Mouse (Mus musculus): ENCODE data around the gene Tjp2. TPM values are rescaled to one million over a fixed set of nuclear protein-coding genes. Genes with fewer than 3 reads are reported as not detected.

The Tjp2 gene
- total and polyA plus RNA-seq, 3 experiments: 9.0 to 17.8 (median 13.7) TPM

- H3K36me3 ChIP-seq (replicated peaks in 1 of 2; ENCODE audit: control insufficient read depth in 1 of 2, insufficient read depth in 1 of 2, low read length in 1 of 2): no peaks in the 10 kb centered on the region
- H3K27ac ChIP-seq (ENCODE audit: insufficient read depth, low read depth): no peak overlapping the region
- in situ Hi-C loops (cut with MboI; ENCODE audit: low pct_ligation_motif_present, low pct_unique_long_range_greater_than_20kb, low sequenced_read_pairs): no loop called here
- H3K4me2 ChIP-seq (ENCODE audit: insufficient read depth, low read depth, poor library complexity, severe bottlenecking): peak overlapping the region; percentile 100
- no peak for DNase-seq (ENCODE audit: extremely low read depth)
- peaks cover 17% of the 10 kb centered on the region for H3K27me3 ChIP-seq (replicated peaks)
- H3K9ac ChIP-seq (ENCODE audit: insufficient read depth, low read depth): peak overlapping the region; percentile 57
- peak overlapping the region in 2 of 3 experiments; percentile 45 to 72 for H3K4me3 ChIP-seq (replicated peaks in 1 of 3; ENCODE audit: low read depth in 2 of 3, low read length in 2 of 3, poor library complexity in 1 of 3)
- dilution Hi-C loops (cut with MboI; ENCODE audit: extremely low pct_ligation_motif_present, extremely low pct_unique_long_range_greater_than_20kb, low sequenced_read_pairs): no loop called here
- TF ChIP-seq POLR2AphosphoS2 (IDR thresholded peaks at IDR 0.05; ENCODE audit: low read depth, low read length): no peak
- peak; percentile 36; the same call in 1 of the 2 replicates for TF ChIP-seq ELF1 (IDR thresholded peaks at IDR 0.05; ENCODE audit: low read depth, low read length)
- TF ChIP-seq TCF12 (IDR thresholded peaks at IDR 0.05; ENCODE audit: low read depth, low read length): no peak
- H3K4me1 ChIP-seq (ENCODE audit: control insufficient read depth in 1 of 2, insufficient read depth in 2 of 2): peaks cover 13 to 26% of the 10 kb centered on the region in 2 experiments
- no peaks in the 10 kb centered on the region for H3K9me3 ChIP-seq (replicated peaks; ENCODE audit: low read length)
- H3K79me2 ChIP-seq (replicated peaks; ENCODE audit: control insufficient read depth, extremely low read depth, insufficient read depth, poor library complexity, severe bottlenecking): no peaks in the 10 kb centered on the region
Observed at GRCm38 (mm10) chr19:24174896-24175295, 49.9 kb downstream of the Tjp2 start.

GRCm38 (mm10) chr19:24173608-24174523 is 51.0 kb downstream of the Tjp2 start:
- peak overlapping the region; percentile 100 for H3K4me2 ChIP-seq (ENCODE audit: insufficient read depth, low read depth, poor library complexity, severe bottlenecking)
- H3K4me1 ChIP-seq (ENCODE audit: control insufficient read depth in 1 of 2, insufficient read depth in 2 of 2): peaks cover 13 to 26% of the 10 kb centered on the region in 2 experiments
- H3K9me3 ChIP-seq (replicated peaks; ENCODE audit: low read length): no peaks in the 10 kb centered on the region
- TF ChIP-seq KAT2A (IDR thresholded peaks at IDR 0.05; ENCODE audit: insufficient replicate concordance, low read length) (no peak), MEF2A (IDR thresholded peaks at IDR 0.05; ENCODE audit: borderline replicate concordance, low read depth, low read length) (peak; percentile 56; the same call in 1 of the 2 replicates), SMC3 (IDR thresholded peaks at IDR 0.05; ENCODE audit: low read depth, low read length) (no peak), UBTF (IDR thresholded peaks at IDR 0.05; ENCODE audit: low read depth, low read length) (peak; percentile 100), EP300 (IDR thresholded peaks at IDR 0.05; ENCODE audit: low read length) (no peak), ZMIZ1 (IDR thresholded peaks at IDR 0.05; ENCODE audit: low read depth, low read length) (0 out of 2 replicates have a peak, but pooled peaks have one; percentile 29), USF1 (IDR thresholded peaks at IDR 0.05; ENCODE audit: low read depth, low read length) (no peak), USF2 (conservative IDR thresholded peaks at IDR 0.05; ENCODE audit: low read depth, low read length) (no peak), NRF1 (IDR thresholded peaks at IDR 0.05; ENCODE audit: low read depth, low read length) (peak; percentile 49; the same call in 1 of the 2 replicates), ZC3H11A (IDR thresholded peaks at IDR 0.05; ENCODE audit: low read depth, low read length) (no peak), IRF4 (IDR thresholded peaks at IDR 0.05; ENCODE audit: low read depth, low read length) (peak; percentile 26; the same call in 1 of the 2 replicates), RAD21 (IDR thresholded peaks at IDR 0.05; ENCODE audit: low read depth, low read length) (no peak), MAFK (IDR thresholded peaks at IDR 0.05; ENCODE audit: insufficient replicate concordance, low read length) (no peak), ELF1 (IDR thresholded peaks at IDR 0.05; ENCODE audit: low read depth, low read length) (no peak), ZKSCAN1 (IDR thresholded peaks at IDR 0.05; ENCODE audit: borderline replicate concordance, low read depth, low read length) (no peak), MYC (IDR thresholded peaks at IDR 0.05; ENCODE audit: low read depth, low read length) (no peak), CHD1 (IDR thresholded peaks at IDR 0.05; ENCODE audit: low read depth, low read length) (peak; percentile 93; the same call in 1 of the 2 replicates), GABPA (IDR thresholded peaks at IDR 0.05; ENCODE audit: insufficient replicate concordance, low read depth, low read length) (no peak), MAX (IDR thresholded peaks at IDR 0.05; ENCODE audit: low read length) (no peak), TCF12 (IDR thresholded peaks at IDR 0.05; ENCODE audit: low read depth, low read length) (peak; percentile 26; the same call in 1 of the 2 replicates), POLR2A (IDR thresholded peaks at IDR 0.05; ENCODE audit: low read depth, low read length) (peak; percentile 64; the same call in 1 of the 2 replicates)
- H3K27me3 ChIP-seq (replicated peaks): peaks cover 17% of the 10 kb centered on the region
- DNase-seq (ENCODE audit: extremely low read depth): peak; percentile 56
- no peak overlapping the region for H3K27ac ChIP-seq (ENCODE audit: insufficient read depth, low read depth)
- H3K4me3 ChIP-seq (replicated peaks in 1 of 3; ENCODE audit: low read depth in 2 of 3, low read length in 2 of 3, poor library complexity in 1 of 3): peak overlapping the region; percentile 61 to 72 (median 69)
- no peaks in the 10 kb centered on the region for H3K36me3 ChIP-seq (replicated peaks in 1 of 2; ENCODE audit: control insufficient read depth in 1 of 2, insufficient read depth in 1 of 2, low read length in 1 of 2)
- no peaks in the 10 kb centered on the region for H3K79me2 ChIP-seq (replicated peaks; ENCODE audit: control insufficient read depth, extremely low read depth, insufficient read depth, poor library complexity, severe bottlenecking)
- in situ Hi-C loops (cut with MboI; ENCODE audit: low pct_ligation_motif_present, low pct_unique_long_range_greater_than_20kb, low sequenced_read_pairs): no loop called here
- dilution Hi-C loops (cut with MboI; ENCODE audit: extremely low pct_ligation_motif_present, extremely low pct_unique_long_range_greater_than_20kb, low sequenced_read_pairs): no loop called here
- H3K9ac ChIP-seq (ENCODE audit: insufficient read depth, low read depth): peak overlapping the region; percentile 47; the same call in 1 of the 2 replicates
